Mouse (Mus musculus) urinary bladder, postnatal 36 days (tissue): ENCODE results near the gene Mill2.
A peak's percentile ranks its signal among the peaks of the same experiment; 100 is the strongest.
"Not testable (repeated sequence)": the region's sequence is repeated elsewhere in the genome, so short reads cannot be mapped to it uniquely, and the experiment has no call there.

Experiments
- DNase-seq, 2 experiments: peaks; one replicate each; pipeline ENCODE4 v3.0.0; 2022; ENCODE audit warnings: low spot score in 2 of 2, mixed read lengths in 1 of 2

Gene Mill2

GRCm38 (mm10) chr7:18839865-18840264, at the start of gene Mill2:
TSS of gene Mill2 (plus strand) at chr7:18839966.
- DNase-seq: no peak

DNA sequence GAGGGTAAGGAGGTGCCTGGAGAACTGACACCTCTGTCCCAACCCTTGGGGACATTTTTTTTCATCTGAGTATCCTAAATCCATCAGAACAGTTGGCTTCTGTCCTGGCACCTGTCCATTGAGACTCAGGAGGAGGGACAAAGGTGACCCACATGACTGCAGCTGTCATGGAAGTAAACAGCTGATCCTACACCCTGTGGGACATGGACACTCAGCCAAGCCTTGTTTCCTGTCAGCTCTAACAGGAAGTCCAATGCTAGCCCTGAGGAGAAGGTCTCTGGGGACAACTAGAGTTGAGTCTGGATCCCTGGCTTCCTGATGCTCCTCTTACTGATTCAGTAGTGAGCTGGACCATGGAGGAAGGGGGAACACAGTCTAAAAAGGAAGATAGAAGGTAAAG, 49.1 kb upstream of the Mill2 start:
- DNase-seq: not testable (repeated sequence)

DNA sequence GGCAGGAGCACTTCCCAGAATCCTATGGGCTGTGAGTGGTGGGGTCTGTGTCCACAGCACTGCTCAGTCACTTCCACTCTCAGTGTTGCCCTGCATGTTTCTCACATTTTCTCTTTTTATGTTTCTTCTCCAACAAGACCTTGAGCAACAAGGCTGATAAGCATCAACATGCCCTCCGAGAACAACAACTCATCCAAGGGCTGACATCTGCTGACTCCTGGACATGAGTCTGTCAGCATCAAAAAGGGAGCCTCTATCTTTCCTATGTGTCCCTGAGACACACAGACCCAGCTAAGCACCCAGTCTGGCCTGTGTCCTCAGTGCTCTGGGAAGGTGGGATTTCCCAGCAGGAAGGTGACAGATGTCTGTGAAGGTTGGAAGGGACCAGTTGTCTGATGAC, 41.3 kb upstream of the Mill2 start, which contains the start of gene Psg19:
Psg19 (minus strand) TSS at position 101 of the 400 bp plus-strand sequence.
- no peak for DNase-seq

DNA sequence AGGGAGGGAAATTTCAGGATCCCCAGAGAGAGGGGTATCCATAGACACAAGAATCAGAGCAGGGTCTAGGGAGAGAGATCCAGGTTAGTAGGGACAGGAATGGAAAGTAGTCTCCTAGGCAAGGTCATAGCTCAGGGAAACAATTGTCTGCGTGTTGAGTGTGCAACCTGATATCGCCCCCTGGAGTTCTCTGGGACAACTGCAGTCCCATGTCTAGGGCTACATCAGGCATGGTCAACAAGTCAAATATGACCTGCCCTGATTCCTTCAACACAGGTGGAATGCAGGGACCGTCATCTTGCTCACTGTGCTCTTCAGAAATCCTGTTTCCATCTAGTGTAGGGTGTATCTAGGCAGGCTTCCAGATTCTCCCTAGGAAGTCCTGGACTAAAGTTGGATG, 40.6 kb upstream of the Mill2 start:
- DNase-seq: no peak

DNA sequence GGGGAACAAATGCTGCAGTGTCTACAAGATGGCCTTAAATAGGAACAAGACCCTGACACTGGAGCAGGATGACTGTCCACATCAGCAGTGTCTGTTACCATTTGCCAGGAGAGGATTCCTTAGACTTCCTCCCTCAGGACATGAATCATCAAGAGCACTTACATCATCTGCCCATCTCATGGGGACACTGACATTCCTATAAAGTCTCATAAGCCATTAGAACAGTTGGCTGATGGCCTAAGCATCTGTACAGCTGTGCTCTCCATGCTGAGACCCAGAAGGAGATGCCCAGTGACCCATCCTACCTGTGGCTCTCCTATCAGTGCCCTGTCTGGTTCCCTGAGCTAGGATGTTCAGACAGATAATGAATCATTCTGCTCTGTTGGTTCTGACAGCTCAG, 36.2 kb upstream of the Mill2 start:
- DNase-seq: no peak

GRCm38 (mm10) chr7:18818301-18818700, 21.5 kb upstream of the Mill2 start:
- no peak for DNase-seq

DNA sequence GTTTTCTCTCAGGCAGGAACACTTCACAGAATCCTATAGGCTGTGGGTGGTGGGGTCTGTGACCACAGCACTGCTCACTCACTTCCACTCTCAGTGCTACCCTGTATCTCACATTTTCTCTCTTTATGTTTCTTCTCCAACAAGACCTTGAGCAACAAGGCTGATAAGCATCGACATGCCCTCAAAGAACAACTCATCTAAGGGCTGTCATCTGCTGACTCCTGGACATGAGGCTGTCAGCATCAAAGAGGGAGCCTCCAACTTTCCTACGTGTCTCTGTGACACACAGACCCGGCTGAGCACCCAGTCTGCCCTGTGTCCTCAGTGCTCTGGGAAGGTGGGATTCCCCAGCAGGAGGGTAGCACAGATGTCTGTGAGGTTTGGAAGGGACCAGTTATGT, 18.3 kb upstream of the Mill2 start, which contains the start of gene Psg17:
Psg17 (minus strand) TSS at position 101 of the 400 bp plus-strand sequence.
- DNase-seq: no peak

DNA sequence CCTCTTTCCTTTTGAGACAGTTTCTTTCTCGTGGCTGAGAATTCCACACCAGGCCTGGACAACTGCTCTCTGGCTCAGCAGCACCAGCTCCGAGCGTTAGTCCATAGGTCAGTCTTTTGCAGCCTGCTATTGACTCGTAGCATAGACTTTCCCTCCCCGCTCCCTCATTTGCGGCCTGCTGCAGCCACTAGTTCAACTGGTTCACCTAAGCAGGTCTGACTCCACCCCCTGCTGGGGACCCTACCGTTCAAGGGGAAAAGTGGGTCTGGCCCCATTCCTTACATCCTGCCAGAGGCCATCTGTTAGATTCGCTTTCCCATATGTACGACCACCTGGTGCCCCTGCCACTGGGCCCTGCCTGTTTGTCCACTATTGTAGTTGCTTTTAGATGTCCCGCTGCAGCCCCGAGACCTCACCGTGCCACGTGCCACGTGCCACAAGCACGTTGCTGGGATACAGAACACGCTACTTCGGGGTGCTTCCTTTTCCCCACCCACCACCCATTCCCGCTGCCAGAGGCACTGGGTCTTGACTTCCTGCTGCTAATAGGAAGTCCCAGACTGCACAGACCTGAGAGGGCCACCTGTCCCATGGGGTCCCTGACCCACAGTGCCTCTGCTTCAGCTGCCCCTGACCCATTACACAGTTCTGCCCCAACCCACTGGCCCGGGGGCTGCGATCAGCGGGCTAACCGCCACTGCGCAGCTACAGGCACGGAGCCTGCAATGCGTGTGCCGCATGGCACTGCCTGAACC, 11.8 kb upstream of the Mill2 start:
- DNase-seq: no peak

GRCm38 (mm10) chr7:18828592-18828991, 11.2 kb upstream of the Mill2 start:
- no peak for DNase-seq

DNA sequence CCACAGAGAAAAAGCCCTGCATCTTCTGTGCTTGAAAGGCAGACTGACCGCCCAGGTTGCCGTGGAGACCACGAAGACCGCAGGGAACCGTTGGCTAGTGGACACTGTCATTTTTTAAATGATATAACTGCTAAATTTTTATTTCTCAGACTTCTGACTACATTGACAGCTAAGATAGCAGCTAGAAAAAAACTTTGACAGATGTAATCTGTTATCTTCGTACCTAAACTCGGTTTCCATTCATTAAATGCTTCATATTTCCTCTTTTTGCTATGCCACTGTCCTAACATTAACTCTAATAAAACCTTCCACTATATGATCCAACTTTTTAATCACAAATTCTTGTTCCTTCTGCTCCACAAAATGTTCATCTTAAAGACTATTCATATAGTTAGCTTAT, 10.2 kb upstream of the Mill2 start:
- no peak for DNase-seq

GRCm38 (mm10) chr7:18832298-18832697, 7.5 kb upstream of the Mill2 start:
- DNase-seq: no peak

- DNase-seq: peak; percentile 46 to 58
Measured at GRCm38 (mm10) chr7:18840386-18841173, 814 bp downstream of the Mill2 start.

GRCm38 (mm10) chr7:18841174-18841567, 1.4 kb downstream of the Mill2 start:
- no peak for DNase-seq

DNA sequence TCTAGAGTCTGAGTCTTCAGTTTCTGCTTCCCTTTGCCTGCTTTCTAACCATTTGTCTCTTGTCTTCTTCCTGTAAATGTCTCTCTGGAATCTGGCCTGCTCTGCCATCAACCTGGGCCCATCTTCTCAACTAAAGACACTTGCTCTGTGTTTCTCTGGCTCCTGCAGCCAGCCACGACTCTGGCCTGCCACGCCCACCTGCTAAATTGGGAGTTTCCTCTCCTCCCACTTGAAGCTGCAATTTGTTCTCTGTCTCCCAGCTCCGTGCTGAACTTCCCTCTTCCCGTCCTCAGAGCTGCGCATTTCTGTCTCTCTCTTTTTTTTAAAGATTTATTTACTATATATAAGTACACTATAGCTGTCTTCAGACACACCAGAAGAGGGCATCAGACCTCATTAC, 5.0 kb downstream of the Mill2 start:
- no peak for DNase-seq

GRCm38 (mm10) chr7:18848395-18848794, 8.6 kb downstream of the Mill2 start:
- no peak for DNase-seq

- peak in 1 of 2 experiments; percentile 5 for DNase-seq
Measured at GRCm38 (mm10) chr7:18858310-18858916, 18.6 kb downstream of the Mill2 start.

- no peak for DNase-seq
Measured at GRCm38 (mm10) chr7:18862801-18863200, 23.0 kb downstream of the Mill2 start.

DNA sequence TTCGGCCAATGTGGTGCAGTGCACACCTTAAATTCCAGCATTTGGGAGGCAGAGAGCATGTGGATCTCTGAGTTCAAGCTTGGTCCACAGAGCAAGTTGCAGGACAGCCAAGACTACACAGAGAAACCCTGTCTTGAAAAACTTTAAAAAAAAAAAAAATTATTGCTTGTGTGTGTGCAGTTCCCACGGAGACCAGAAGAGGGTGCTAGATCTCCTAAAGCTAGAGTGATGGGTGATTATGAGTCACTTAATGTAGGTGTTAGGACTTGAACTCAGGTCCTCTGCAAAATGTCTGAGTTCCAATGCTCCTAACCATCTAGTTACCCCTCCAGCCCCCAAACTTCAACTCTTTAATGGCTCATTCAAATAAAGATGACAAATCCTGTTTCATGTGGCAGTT, 28.7 kb downstream of the Mill2 start:
- DNase-seq: no peak

GRCm38 (mm10) chr7:18871031-18871430, 31.3 kb downstream of the Mill2 start, which contains the start of gene Pglyrp1:
TSS of gene Pglyrp1 (plus strand) at chr7:18871331.
- DNase-seq: not testable (repeated sequence)

DNA sequence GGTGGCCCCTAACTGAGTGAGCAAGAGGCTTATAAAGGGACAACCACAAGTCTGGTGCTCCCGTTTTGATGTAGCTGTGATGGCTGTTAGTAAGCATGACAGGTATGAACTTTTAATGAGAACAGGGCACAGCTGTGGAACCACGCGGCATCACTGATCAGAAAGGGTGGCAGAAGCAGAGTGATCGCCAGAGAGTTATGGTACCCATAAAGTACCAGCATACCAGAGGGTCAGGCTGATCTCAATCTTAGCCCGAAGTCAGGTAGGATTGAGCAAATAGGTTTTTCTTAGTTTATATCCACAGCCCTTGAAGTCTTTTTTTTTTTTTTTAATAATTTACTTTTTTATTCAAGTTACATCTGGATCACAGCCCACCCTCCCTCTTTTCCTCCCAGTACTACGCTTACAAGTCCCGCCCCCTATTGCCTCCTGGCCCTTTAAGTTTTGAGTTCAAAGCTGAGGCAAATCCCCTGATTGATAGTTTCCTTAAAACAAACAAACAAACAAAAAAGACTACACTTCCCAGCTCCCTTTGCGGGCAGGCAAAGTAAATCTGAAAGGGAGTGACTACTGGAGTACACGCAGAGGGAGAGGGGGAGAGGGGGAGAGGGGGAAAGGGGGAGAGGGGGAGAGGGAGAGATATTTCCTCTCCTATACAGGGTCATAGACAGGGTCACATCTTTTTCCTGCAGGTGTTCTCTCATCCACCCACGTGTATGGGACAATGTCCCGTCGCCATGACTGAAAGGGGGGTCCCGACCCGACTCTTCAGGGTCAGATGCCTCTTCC, 32.4 kb downstream of the Mill2 start:
- DNase-seq: no peak

- DNase-seq: no peak
Measured at GRCm38 (mm10) chr7:18872816-18873215, 33.0 kb downstream of the Mill2 start.

DNA sequence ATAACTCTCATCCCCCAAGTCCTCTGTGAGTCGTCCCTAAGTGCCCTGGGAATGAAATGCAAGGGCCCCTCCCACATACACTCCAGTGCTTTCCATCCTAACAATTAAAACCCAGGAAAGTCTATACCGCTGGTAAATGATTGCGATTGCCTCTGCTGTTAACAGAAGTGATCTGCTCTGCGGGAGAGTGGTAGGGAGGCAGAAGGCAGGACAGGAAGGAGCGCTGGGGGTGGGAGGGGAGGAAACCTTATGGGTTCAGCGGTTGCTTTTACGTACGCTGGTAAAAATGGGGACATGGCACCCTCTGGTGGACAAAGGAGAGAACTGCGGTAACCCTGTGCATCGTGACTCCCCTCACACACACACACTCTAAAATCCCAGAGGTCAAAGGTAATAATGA, 33.5 kb downstream of the Mill2 start:
- peak; percentile 42 to 60 for DNase-seq
